Mouse (Mus musculus) frontal cortex, postnatal 25 days (tissue): ENCODE results near the gene Pitpnm1.
"Not testable (repeated sequence)": the region's sequence is repeated elsewhere in the genome, so short reads cannot be mapped to it uniquely, and the experiment has no call there.

Experiments used
- DNase-seq, 2 experiments: peaks; one replicate each; pipeline ENCODE4 v3.0.0; 2022; ENCODE audit warnings: low spot score in 2 of 2

The Pitpnm1 gene

GRCm38 (mm10) chr19:4099837-4100717, at the start of gene Pitpnm1:
Gene Pitpnm1 (plus strand): TSS chr19:4099998.
- DNase-seq, result no peak

- no peak for DNase-seq
These were observed 48.8 kb upstream of the Pitpnm1 start for GRCm38 (mm10) chr19:4051016-4051415.

GRCm38 (mm10) chr19:4051741-4052515, 47.9 kb upstream of the Pitpnm1 start:
- peak in 1 of 2 experiments; percentile 50 for DNase-seq

- no peak for DNase-seq
These were observed 47.2 kb upstream of the Pitpnm1 start for GRCm38 (mm10) chr19:4052516-4053030.

- DNase-seq, result no peak
These were observed 45.2 kb upstream of the Pitpnm1 start for GRCm38 (mm10) chr19:4054613-4055012.

- DNase-seq, result no peak
These were observed 44.4 kb upstream of the Pitpnm1 start for GRCm38 (mm10) chr19:4055216-4055946.

- DNase-seq, result no peak
These were observed 43.7 kb upstream of the Pitpnm1 start for GRCm38 (mm10) chr19:4055947-4056693.

GRCm38 (mm10) chr19:4056727-4057126, 43.1 kb upstream of the Pitpnm1 start:
- no peak for DNase-seq

GRCm38 (mm10) chr19:4057389-4057788, 42.4 kb upstream of the Pitpnm1 start:
- DNase-seq, result no peak

GRCm38 (mm10) chr19:4057962-4058361, 41.8 kb upstream of the Pitpnm1 start:
- DNase-seq, result no peak

GRCm38 (mm10) chr19:4058581-4058980, 41.2 kb upstream of the Pitpnm1 start:
- no peak for DNase-seq

GRCm38 (mm10) chr19:4059069-4059740, 40.6 kb upstream of the Pitpnm1 start, which contains the start of gene Gstp3:
Gene Gstp3 (minus strand): TSS chr19:4059569.
- no peak for DNase-seq

GRCm38 (mm10) chr19:4060044-4060898, 39.5 kb upstream of the Pitpnm1 start:
- DNase-seq, result not testable (repeated sequence)

GRCm38 (mm10) chr19:4060899-4061465, 38.8 kb upstream of the Pitpnm1 start:
- DNase-seq, result no peak

- not testable (repeated sequence) for DNase-seq
These were observed 36.4 kb upstream of the Pitpnm1 start for GRCm38 (mm10) chr19:4063357-4063756.

GRCm38 (mm10) chr19:4064501-4064900, 35.3 kb upstream of the Pitpnm1 start:
- DNase-seq, result not testable (repeated sequence)

GRCm38 (mm10) chr19:4066280-4066679, 33.5 kb upstream of the Pitpnm1 start:
- no peak for DNase-seq

- no peak for DNase-seq
These were observed 32.9 kb upstream of the Pitpnm1 start for GRCm38 (mm10) chr19:4066877-4067276.

- not testable (repeated sequence) for DNase-seq
These were observed 31.6 kb upstream of the Pitpnm1 start for GRCm38 (mm10) chr19:4068242-4068641.
